Mouse (Mus musculus): ENCODE results near the gene Enkur.

- TF ChIP-seq CTCF (IDR thresholded peaks at IDR 0.05; ENCODE audit: low read depth, low read length) (no peak), GATA1 (IDR thresholded peaks at IDR 0.05; ENCODE audit: borderline replicate concordance, low read length) (no peak)
Measured at GRCm38 (mm10) chr2:21231147-21231546, 26.0 kb upstream of the Enkur start.
